Mouse (Mus musculus) stomach, postnatal 0 days (tissue): ENCODE measurements at regions not wholly inside any gene's neighbourhood (a gene's known extent, or its start where the extent isn't known, plus 50 kb on each side); places are given as distances from the start of the nearest gene placed in this dataset.

ENCODE experiments used
- ATAC-seq: fragments of 200-750 bp; cut with Nextera tagmentation; 2 replicates; pipeline ENCODE4 v1.8.0; 2017; ENCODE audit not compliant: low FRiP score, low TSS enrichment
- DNase-seq: peaks from one replicate; pipeline ENCODE4 v3.0.0-alpha.2; 2016; ENCODE audit warnings: low spot score
- H3K27ac ChIP-seq: fragments of 300-500 bp; sonication (generic); replicated peaks from 2 replicates; pipeline ENCODE4 v1.5.1; 2014; ENCODE audit warnings: mild to moderate bottlenecking, control low read depth
- H3K27me3 ChIP-seq: fragments of 300-500 bp; sonication (generic); 2 replicates; pipeline ENCODE4 v1.6.1; 2014; ENCODE audit warnings: low read length; ENCODE audit not compliant: control insufficient read depth, insufficient read depth
- H3K36me3 ChIP-seq: fragments of 300-500 bp; sonication (generic); 2 replicates; pipeline ENCODE4 v1.6.1; 2014; ENCODE audit warnings: low read length, mixed read lengths; ENCODE audit not compliant: control insufficient read depth, insufficient read depth
- H3K4me1 ChIP-seq: fragments of 300-500 bp; sonication (generic); replicated peaks from 2 replicates; pipeline ENCODE4 v1.6.1; 2014; ENCODE audit warnings: antibody characterized with exemption; ENCODE audit not compliant: control insufficient read depth, insufficient read depth
- H3K4me2 ChIP-seq: fragments of 300-500 bp; sonication (generic); replicated peaks from 2 replicates; pipeline ENCODE4 v1.6.1; 2014; ENCODE audit warnings: low read depth, mild to moderate bottlenecking, control low read depth, moderate library complexity
- H3K4me3 ChIP-seq: fragments of 300-500 bp; sonication (generic); 2 replicates; pipeline ENCODE4 v1.5.1; 2014; ENCODE audit warnings: low read depth, low read length, control low read depth
- H3K9ac ChIP-seq: fragments of 300-500 bp; sonication (generic); 2 replicates; pipeline ENCODE4 v1.6.1; 2014; ENCODE audit warnings: mild to moderate bottlenecking, low read length, control low read depth, mixed read lengths
- H3K9me3 ChIP-seq: fragments of 300-500 bp; sonication (generic); 2 replicates; pipeline ENCODE4 v1.6.1; 2016; ENCODE audit warnings: low read length; ENCODE audit not compliant: control insufficient read depth
- CTCF ChIP-seq: IDR thresholded peaks from 2 replicates; pipeline ENCODE4 v1.5.1; 2016; ENCODE audit warnings: antibody characterized with exemption, low read depth, mild to moderate bottlenecking, moderate library complexity
- EP300 ChIP-seq: optimal IDR thresholded peaks from 2 replicates; pipeline ENCODE3; 2016; ENCODE audit warnings: antibody characterized with exemption
- WGBS: fragments of 180-500 bp; shearing (Covaris S2); extraction: QIAGEN DNeasy Blood & Tissue Kit; methylation state at CpG from one replicate; pipeline ENCODE4 v1.1.7; 2014; 5-methylcytosine and 5-hydroxymethylcytosine counted together

DNA sequence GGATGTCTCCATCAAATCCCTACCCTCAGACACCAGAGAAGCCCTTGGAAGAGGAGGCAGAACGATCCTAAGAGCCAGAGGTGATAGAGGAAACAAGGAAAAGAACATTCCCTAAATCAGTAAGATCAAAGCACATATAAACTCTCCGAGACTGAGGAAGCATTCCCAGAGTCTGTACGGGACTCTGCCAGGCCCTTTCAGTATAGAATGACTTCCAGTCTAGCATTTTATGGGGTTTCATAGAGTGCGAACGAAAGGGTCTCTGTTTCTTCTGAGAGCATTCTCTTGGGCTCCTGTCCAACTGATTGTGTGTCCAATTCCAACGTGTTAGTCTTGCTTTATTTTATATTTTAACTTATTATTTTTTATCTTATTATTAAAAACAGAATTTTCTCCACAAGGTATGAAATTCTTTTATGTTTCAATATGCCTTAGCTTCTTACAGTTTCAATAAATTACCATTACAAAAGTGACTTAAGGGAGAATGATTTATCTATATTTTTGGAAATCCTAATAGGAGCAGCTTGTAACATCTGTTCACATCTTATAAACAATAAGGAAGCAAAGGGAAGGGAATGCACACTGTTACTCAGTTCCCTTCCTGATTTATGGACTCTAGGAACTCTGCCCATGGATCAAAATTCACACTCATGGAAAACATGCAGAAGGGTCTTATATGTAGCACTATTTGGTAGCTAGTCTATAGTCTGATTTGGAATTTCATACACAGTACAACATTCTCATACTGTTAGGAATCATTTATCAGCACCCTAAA, 628.8 kb downstream of the Slitrk6 start:
- Histone ChIP-seq H3K4me1 (no peaks in the 10 kb centered on the region), H3K27ac (peak overlapping the region; percentile 50; the same call in 1 of the 2 replicates), H3K4me3 (no peak overlapping the region), H3K9me3 (no peaks in the 10 kb centered on the region), H3K4me2 (0 out of 2 replicates have a peak overlapping the region, but pooled peaks have one; percentile 18), H3K36me3 (no peaks in the 10 kb centered on the region), H3K27me3 (no peaks in the 10 kb centered on the region), H3K9ac (no peak overlapping the region)
- ATAC-seq (no peak), DNase-seq (no peak)
- WGBS, result 31% methylated on average over 6 of the region's 6 CpGs
- TF ChIP-seq CTCF (no peak), EP300 (no peak)

- Histone ChIP-seq H3K4me1 (no peaks in the 10 kb centered on the region), H3K9ac (no peak overlapping the region), H3K36me3 (no peaks in the 10 kb centered on the region), H3K4me3 (no peak overlapping the region), H3K9me3 (no peaks in the 10 kb centered on the region), H3K27ac (no peak overlapping the region), H3K27me3 (no peaks in the 10 kb centered on the region), H3K4me2 (no peak overlapping the region)
- WGBS, result 94% methylated on average over 3 of the region's 3 CpGs
- DNase-seq (no peak), ATAC-seq (no peak)
- TF ChIP-seq CTCF, result no peak
- TF ChIP-seq EP300, result no peak
Observed at GRCm38 (mm10) chr14:110122710-110123109, 632.2 kb downstream of the Slitrk6 start.

DNA sequence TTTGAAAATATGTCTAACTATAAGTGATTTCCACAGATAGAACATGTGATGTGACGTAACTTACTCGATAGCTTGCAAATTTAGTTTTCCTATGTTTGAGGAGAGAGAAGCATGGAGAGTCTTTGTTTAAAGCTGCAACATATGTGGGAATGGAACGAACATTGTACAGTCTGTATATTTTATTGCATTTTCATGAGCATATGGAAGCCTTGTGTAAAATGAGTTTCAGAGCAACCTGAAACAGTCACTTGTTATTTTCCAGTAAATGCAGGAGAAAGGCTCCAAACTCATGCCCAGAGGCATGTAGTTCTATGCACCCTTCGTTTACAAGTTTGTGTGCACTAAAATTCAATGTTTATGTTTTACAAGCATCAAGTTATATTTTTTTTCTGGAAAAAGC, 639.4 kb downstream of the Slitrk6 start:
- ATAC-seq (no peak), DNase-seq (no peak)
- Histone ChIP-seq H3K27ac (no peak overlapping the region), H3K27me3 (no peaks in the 10 kb centered on the region), H3K4me2 (no peak overlapping the region), H3K36me3 (no peaks in the 10 kb centered on the region), H3K9ac (no peak overlapping the region), H3K4me1 (no peaks in the 10 kb centered on the region), H3K4me3 (no peak overlapping the region), H3K9me3 (no peaks in the 10 kb centered on the region)
- WGBS, result 72% methylated on average over 4 of the region's 4 CpGs
- TF ChIP-seq EP300, result no peak
- TF ChIP-seq CTCF, result no peak

DNA sequence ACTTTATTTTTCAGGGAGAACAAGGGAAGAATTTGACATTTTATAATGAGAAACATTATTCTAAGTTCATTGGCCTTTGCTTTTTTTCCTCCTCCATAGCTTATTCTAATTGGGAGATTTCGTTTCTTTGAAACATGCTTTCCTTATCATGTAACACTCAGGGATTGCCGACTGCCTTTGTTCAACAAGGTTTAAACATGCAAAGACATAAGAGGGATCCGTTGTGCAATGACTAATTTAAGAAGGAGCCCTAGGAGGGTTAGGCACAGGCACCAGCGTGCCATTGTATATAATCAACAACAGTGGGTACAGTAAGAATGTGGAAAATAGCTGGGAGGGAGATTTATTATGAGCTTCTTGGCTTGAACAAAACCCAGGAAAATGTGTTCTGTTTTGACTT, 654.1 kb downstream of the Slitrk6 start:
- ATAC-seq, result no peak
- WGBS, result 55% methylated on average over 4 of the region's 4 CpGs
- H3K9me3 ChIP-seq, result no peaks in the 10 kb centered on the region
- H3K27me3 ChIP-seq, result no peaks in the 10 kb centered on the region
- H3K36me3 ChIP-seq, result no peaks in the 10 kb centered on the region
- TF ChIP-seq EP300 (no peak), CTCF (no peak)
- H3K4me2 ChIP-seq, result no peak overlapping the region
- no peak for DNase-seq
- no peak overlapping the region for H3K9ac ChIP-seq
- no peaks in the 10 kb centered on the region for H3K4me1 ChIP-seq
- no peak overlapping the region for H3K27ac ChIP-seq
- no peak overlapping the region for H3K4me3 ChIP-seq

DNA sequence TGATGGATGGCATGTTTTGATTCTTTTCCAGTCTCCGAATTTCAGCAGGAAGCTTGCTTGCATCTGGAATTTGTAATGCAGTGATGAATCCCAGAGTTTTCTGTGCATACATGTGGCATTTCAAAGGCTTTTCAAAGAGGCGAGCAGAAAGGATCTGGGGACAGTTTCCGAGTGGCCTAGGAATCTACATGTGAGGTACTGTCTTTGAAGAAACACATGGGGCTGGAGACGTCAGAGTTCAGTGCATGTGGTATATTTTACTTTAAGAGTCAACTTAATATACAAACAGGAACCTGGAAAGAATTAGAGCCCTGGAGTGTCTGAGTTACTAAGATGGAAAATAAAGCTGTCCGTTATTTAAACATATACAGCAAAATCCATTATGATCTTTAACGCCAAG, 676.6 kb downstream of the Slitrk6 start:
- Histone ChIP-seq H3K9ac (no peak overlapping the region), H3K9me3 (no peaks in the 10 kb centered on the region), H3K4me1 (no peaks in the 10 kb centered on the region), H3K4me3 (no peak overlapping the region), H3K36me3 (no peaks in the 10 kb centered on the region), H3K27ac (no peak overlapping the region), H3K4me2 (no peak overlapping the region), H3K27me3 (no peaks in the 10 kb centered on the region)
- ATAC-seq (no peak), DNase-seq (no peak)
- 57% methylated on average over 6 of the region's 6 CpGs for WGBS
- TF ChIP-seq EP300 (no peak), CTCF (no peak)

- Histone ChIP-seq H3K27ac (no peak overlapping the region), H3K4me2 (no peak overlapping the region), H3K4me1 (no peaks in the 10 kb centered on the region), H3K9me3 (no peaks in the 10 kb centered on the region), H3K4me3 (no peak overlapping the region), H3K36me3 (no peaks in the 10 kb centered on the region), H3K27me3 (no peaks in the 10 kb centered on the region), H3K9ac (no peak overlapping the region)
- no peak for TF ChIP-seq EP300
- no peak for TF ChIP-seq CTCF
- WGBS, result 96% methylated on average over 3 of the region's 3 CpGs
- ATAC-seq, result no peak
- DNase-seq, result no peak
Observed at GRCm38 (mm10) chr14:110047748-110048147, 707.2 kb downstream of the Slitrk6 start.
